Mouse (Mus musculus) natural killer cell, adult 2 months (primary cell): ENCODE measurements around the gene Ube2f.

Source experiments
- DNase-seq, 2 experiments: peaks; one replicate each; pipeline ENCODE4 v3.0.0; 2022; ENCODE audit warnings: low spot score in 2 of 2

The Ube2f gene

DNA sequence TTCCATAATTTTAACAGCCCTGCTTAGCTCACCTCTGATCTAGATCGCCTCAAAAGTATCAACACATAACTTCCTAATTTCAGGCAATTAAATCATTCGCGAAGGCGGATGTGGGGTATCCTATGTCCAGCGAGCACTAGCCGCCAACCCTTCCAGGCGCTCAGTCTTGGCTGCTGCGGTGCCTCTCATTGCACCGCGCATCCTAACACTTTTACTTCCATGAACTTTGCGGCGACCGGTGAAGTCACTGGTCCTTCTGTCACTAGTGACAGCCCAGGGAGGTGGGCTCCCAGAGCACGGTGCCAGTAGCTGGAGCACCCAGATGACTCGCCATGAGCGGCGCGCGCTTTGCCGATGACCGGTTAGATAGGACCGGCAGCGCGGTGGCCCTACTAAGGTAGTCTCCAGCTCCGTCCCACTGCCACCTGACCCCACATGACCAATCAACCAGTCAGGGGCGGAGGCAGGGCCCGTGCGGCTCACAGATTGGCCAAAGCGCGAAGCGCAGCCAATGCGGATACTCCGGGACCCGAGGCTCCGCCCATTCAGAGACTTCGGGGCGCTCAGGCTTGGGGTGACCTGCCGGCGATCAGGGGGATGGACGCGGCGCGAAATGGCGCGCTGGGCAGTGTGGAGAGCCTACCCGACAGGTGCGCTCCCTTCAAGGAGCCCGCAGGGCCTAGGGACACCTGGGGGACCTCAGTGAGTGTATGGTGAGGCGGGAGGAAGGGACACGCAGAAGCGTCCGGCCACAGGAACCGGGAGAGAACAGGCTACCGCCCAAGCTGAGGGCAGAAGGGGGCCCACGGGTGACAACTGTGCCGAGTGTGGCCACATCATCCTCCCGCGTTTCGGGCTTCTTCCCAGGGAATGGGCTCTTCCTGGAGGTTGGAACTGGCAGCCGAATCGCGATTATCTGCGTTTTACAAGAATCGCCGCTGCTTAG is 48.0 kb downstream of the Ube2f start, which contains the start of gene Scly:
Gene Scly (plus strand): TSS at position 540 of the 946 bp plus-strand sequence.
- peak; percentile 92 to 94 for DNase-seq

DNA sequence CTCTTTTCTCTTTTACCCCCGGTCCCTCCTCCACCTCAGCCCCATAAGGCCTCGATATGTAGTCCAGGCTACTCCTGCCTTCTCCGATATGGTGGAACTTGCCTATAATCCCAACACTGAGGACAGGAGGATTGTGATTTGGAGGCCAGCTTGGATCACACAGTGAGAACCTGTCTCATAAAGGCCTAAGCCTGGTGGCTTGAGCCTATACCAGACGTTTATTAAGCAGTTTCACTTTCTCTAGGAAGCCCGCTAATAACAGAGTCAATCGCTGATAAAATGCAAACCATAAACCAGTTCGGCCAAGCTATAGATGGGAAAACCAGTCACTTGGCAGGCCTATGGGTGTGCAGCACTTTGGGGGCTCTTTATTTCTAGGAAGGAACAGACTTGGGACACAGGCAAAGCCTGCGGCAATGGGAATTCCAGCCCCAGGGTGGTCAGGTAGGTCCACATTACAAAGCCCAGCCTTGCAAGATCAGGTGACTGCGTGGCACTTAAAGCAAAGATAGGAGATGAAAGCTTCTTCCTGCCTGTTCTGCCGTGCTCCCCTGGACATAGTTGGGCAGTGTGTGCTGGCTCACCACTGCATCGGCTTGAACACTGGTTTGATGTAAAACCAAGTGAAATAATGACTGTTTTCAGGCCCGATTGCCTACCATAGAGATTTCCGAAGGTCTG is 49.1 kb downstream of the Ube2f start:
- no peak for DNase-seq

- no peak for DNase-seq
Observed at GRCm38 (mm10) chr1:91299707-91300426, 49.8 kb downstream of the Ube2f start.

DNA sequence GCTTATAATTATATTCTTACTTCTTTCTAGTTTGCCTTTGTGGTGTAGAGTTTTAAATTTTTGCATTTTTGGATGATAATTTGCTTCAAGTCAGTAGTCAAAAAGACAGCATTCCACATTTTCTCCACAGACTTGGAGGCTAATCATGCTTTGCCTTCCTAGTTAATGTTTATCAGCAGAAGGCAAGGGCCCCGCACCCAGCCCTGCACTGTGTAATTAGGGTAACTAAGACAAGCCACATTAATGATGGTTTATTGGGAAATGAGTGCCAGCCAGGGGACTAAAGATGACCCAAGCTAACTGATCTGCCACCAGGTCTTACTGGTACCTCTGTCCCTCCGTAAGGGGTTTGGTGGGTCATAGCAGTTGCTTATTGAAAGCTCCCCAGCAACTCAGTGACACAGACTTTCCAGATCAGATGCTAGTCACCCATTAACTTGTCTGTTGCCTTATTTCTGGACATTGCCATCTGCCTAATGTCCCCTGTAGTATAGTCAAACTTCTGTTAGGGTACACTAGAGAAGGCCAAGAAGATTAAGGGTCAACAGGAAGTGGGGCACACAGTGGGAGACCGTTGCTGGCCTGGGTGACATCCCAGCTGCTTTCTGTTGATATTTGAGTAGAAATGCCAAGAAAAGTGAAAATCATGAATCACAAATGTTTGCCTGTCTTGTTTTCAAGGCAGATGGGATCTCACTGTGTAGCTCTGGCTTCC is 51.3 kb downstream of the Ube2f start:
- DNase-seq: no peak

- no peak for DNase-seq
Observed at GRCm38 (mm10) chr1:91302021-91302420, 51.9 kb downstream of the Ube2f start.

DNA sequence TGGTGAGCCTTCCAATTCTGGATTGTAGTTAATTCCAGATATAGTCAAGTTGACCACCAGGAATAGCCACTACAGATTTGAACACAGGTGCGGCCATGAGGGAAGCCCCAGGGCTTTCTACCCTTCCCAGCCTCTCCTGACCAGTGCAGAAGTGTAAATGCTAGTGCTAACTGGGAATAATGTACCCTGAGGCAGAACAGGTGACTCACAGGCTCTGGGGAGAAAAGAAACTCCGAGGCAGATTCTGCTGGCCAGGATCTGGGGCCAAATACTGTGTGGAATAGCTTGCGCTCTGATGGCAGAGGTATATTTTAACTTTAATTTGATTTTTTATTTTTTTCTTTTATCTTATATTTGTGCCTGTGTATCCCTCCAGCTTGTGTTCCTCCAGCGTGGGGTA is 54.5 kb downstream of the Ube2f start:
- no peak for DNase-seq

GRCm38 (mm10) chr1:91309366-91310085 is 59.4 kb downstream of the Ube2f start:
- no peak for DNase-seq

DNA sequence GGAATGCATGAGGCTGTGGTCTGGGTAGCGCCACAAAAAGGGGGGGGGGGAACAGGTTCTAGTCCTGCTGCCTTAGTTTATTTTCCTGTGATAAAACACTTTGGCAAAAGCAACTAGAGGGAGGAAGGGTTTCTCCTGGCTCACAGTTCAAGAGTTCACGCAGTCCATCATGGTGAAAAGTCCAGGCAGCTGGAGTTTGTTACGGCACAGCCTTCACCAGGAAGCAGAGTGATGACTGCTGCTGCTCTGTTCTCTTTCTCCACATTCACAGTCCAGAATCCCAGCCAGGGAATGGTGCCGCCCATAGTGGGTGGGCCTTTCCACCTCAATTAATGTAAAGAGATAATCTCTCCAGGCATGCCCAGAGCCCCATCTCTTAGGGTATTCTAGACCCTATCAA is 62.2 kb downstream of the Ube2f start:
- DNase-seq: no peak

DNA sequence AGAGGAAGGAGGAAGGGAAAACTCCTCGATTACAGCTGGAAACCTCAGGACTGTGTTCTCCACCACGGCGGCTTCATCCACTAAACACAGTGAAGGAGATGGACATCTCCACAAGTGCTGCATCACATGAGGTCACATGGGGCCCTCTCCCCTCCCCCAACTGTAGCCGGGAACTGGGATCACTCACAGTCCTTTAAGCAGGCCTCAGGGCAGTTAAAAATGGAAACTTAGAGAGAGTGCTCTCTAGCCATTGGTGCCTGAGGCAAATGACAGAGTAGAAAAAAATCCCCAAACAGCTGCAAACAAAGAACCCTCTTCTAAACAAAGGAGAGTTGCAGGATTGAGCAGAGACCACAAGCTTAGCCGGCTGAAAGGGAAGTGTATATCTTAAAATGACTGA is 63.1 kb downstream of the Ube2f start:
- no peak for DNase-seq

GRCm38 (mm10) chr1:91317656-91318055 is 67.6 kb downstream of the Ube2f start:
- no peak for DNase-seq

- no peak for DNase-seq
Observed at GRCm38 (mm10) chr1:91321760-91322438, 71.8 kb downstream of the Ube2f start, which contains the start of gene Espnl. Gene Espnl, plus strand, starts transcription at chr1:91322075.

GRCm38 (mm10) chr1:91324646-91325045 is 74.5 kb downstream of the Ube2f start:
- no peak for DNase-seq

DNA sequence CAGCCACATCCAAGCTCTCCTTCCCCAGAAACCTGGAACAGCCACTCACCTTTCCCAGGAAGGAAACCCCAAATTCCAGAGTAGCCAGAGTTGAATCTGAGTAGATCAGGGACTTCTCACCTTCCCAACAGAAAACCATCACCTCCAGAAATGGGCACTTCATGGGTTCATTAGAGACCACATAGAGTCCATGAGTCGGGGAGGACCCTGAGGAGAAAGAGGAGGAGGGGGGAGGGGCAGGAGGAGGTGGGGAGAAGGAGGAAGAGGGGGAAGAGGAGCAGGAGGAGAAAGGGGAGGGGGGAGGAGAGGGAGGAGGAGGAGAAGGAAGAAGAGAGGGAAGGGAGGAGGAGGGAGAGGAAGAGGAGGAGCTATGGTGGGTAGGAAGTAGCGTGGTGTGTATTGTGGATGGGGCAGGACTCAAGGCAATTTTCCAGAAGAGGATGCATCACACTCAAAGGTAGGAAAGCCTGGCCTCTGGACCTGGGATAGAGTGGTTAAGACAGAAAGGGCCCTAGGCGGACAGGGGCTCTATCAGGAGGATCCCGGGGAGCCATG is 75.5 kb downstream of the Ube2f start:
- no peak for DNase-seq

GRCm38 (mm10) chr1:91332102-91332501 is 82.0 kb downstream of the Ube2f start:
- no peak for DNase-seq

DNA sequence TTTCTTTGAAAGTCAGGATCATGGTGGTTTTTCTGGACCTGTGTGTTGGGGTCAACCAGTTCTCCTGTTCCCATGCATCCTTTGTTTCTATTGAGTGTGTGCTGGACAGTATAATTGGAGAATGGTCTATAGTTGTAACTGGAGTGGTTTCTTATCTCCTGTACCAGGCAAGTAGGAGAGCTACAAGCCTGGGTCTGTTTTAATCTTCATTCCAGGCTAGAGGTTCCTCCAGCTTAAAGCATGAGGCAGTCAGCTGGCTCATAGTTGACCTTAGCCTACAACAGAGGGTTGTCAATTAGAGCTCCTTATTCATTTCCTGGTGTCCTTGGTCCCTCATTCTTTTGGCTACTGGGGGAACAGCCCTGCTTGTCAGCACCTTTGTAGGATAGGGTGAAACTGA is 83.5 kb downstream of the Ube2f start:
- DNase-seq: no peak

- DNase-seq: no peak
Observed at GRCm38 (mm10) chr1:91337355-91337754, 87.3 kb downstream of the Ube2f start.
